Mouse (Mus musculus) layer of hippocampus, adult 9-10 months (tissue): ENCODE data around the gene Rundc3a.
"Not testable (repeated sequence)": the region's sequence is repeated elsewhere in the genome, so short reads cannot be mapped to it uniquely, and the experiment has no call there.

Experiments used
- DNase-seq: peaks from one replicate; pipeline ENCODE4 v3.0.0; 2022; ENCODE audit warnings: low spot score

Rundc3a gene

GRCm38 (mm10) chr11:102393238-102393634, at the start of gene Rundc3a:
Rundc3a (plus strand) TSS chr11:102393403.
- peak; percentile 81 for DNase-seq

GRCm38 (mm10) chr11:102344458-102344857, 48.7 kb upstream of the Rundc3a start:
- no peak for DNase-seq

- no peak for DNase-seq
Observed at GRCm38 (mm10) chr11:102346926-102347325, 46.3 kb upstream of the Rundc3a start.

GRCm38 (mm10) chr11:102347683-102348082, 45.5 kb upstream of the Rundc3a start:
- DNase-seq = no peak

GRCm38 (mm10) chr11:102348101-102348585, 45.1 kb upstream of the Rundc3a start:
- DNase-seq = no peak

GRCm38 (mm10) chr11:102348771-102349170, 44.4 kb upstream of the Rundc3a start:
- DNase-seq = no peak

GRCm38 (mm10) chr11:102349189-102349954, 43.8 kb upstream of the Rundc3a start:
- DNase-seq = no peak

GRCm38 (mm10) chr11:102350416-102350815, 42.8 kb upstream of the Rundc3a start:
- DNase-seq = no peak

- no peak for DNase-seq
Observed at GRCm38 (mm10) chr11:102350981-102351523, 42.2 kb upstream of the Rundc3a start.

GRCm38 (mm10) chr11:102352378-102352777, 40.8 kb upstream of the Rundc3a start:
- DNase-seq = no peak

- DNase-seq = no peak
Observed at GRCm38 (mm10) chr11:102353021-102353431, 40.2 kb upstream of the Rundc3a start.

GRCm38 (mm10) chr11:102355501-102355900, 37.7 kb upstream of the Rundc3a start:
- no peak for DNase-seq

GRCm38 (mm10) chr11:102356190-102356589, 37.0 kb upstream of the Rundc3a start:
- DNase-seq = no peak

- no peak for DNase-seq
Observed at GRCm38 (mm10) chr11:102356636-102357350, 36.4 kb upstream of the Rundc3a start.

GRCm38 (mm10) chr11:102358365-102358764, 34.8 kb upstream of the Rundc3a start:
- DNase-seq = no peak

GRCm38 (mm10) chr11:102361776-102362495, 31.3 kb upstream of the Rundc3a start:
- DNase-seq = no peak

- DNase-seq = no peak
Observed at GRCm38 (mm10) chr11:102363623-102364022, 29.6 kb upstream of the Rundc3a start.

- no peak for DNase-seq
Observed at GRCm38 (mm10) chr11:102364570-102365371, 28.4 kb upstream of the Rundc3a start.

GRCm38 (mm10) chr11:102365699-102366098, 27.5 kb upstream of the Rundc3a start:
- no peak for DNase-seq

GRCm38 (mm10) chr11:102366103-102366502, 27.1 kb upstream of the Rundc3a start, which contains the start of gene Slc4a1:
Slc4a1 (minus strand) TSS chr11:102366203.
- DNase-seq = not testable (repeated sequence)
